20 mouse cellular contexts compared by ENCODE assay signal in the genomic region with DNA sequence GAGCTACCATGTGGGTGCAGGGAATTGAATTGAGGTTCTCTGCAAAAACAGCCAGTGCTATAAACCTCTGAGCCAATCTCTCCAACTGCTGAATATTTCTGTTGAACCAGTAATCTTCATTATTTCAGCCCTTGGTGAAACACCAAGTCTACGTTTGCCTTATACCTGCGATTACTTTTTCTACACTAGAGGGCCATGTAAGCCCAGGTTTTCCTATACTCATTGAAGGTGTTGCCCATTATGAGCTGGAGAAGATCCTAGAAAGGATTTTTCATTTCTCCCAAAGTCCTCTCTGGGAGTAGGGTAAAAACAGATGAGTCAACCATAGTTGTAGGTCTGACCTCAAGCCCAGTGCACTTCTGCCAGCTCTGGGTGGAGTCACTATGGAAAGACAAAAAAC.
A peak's percentile ranks its signal among the peaks of the same experiment; 100 is the strongest.
DNase-seq lines count a peak whose midpoint lies in the region; ATAC-seq and TF ChIP-seq lines count a peak whose summit lies in the region.
"Had no signal": no experiment of that assay in that cellular context is flagged by ENCODE, and none has a peak within 500 bp of the region (broad histone marks: within the 10 kb centered on the region; RNA-seq: fewer than 3 reads in every experiment).

No protein-coding gene starts in this region.

- no peak overlapping the region for H3K27ac ChIP-seq in kidney, adult 2 months (ENCODE audit: insufficient read depth, low read depth, low read length)
- H3K27ac ChIP-seq: forebrain, embryonic 13.5 days; heart, embryonic 13.5 days; hindbrain, embryonic 13.5 days; kidney, embryonic 15.5 days; macrophage; midbrain, embryonic 15.5 days had no signal

- no peak for ATAC-seq in cerebellum, adult (ENCODE audit: insufficient number of reproducible peaks, low FRiP score, low TSS enrichment)
- ATAC-seq: forebrain, embryonic 13.5 days; liver, postnatal 0 days; lung, postnatal 0 days; midbrain, embryonic 15.5 days had no signal

- DNase-seq in adrenal gland, adult 8-10 months: peak; percentile 2
- DNase-seq in adrenal gland, adult 18-20 months (ENCODE audit: low spot score in 2 of 2): no peak
- DNase-seq in kidney, adult 2 months: peak; percentile 0
- no peak for DNase-seq in kidney, adult 18-20 months
- DNase-seq in Muller cell, postnatal 12 days (ENCODE audit: inconsistent ontology term): peak; percentile 9
- DNase-seq in adrenal gland, postnatal 36 days: peak; percentile 3 to 15
- no peak for DNase-seq in liver
- DNase-seq: cerebellum, adult 2 months; heart, adult 11 months; heart, postnatal 36 days; kidney, postnatal 4 days; liver, postnatal 0 days had no signal

- no peak overlapping the region for H3K4me3 ChIP-seq in kidney, adult 2 months (ENCODE audit: insufficient read depth, low read depth, low read length)
- H3K4me3 ChIP-seq: forebrain, embryonic 13.5 days; heart, embryonic 13.5 days; hindbrain, embryonic 13.5 days; kidney, embryonic 15.5 days; midbrain, embryonic 15.5 days had no signal

- 87% methylated on average over 2 of the region's 2 CpGs for WGBS in kidney, adult 2 months

- TF ChIP-seq CTCF in kidney, adult 2 months (conservative IDR thresholded peaks at IDR 0.05; ENCODE audit: insufficient read depth, insufficient read length, low read depth, low read length): no peak

- H3K27me3 ChIP-seq in kidney, adult 2 months (replicated peaks; ENCODE audit: control insufficient read depth, insufficient read depth, low read length): no peaks in the 10 kb centered on the region
- H3K27me3 ChIP-seq: forebrain, embryonic 13.5 days; heart, embryonic 13.5 days; hindbrain, embryonic 13.5 days; kidney, embryonic 15.5 days; midbrain, embryonic 15.5 days had no signal

- no peaks in the 10 kb centered on the region for H3K4me1 ChIP-seq in kidney, adult 2 months (ENCODE audit: control insufficient read depth, insufficient read depth, low read length)
- H3K4me1 ChIP-seq: forebrain, embryonic 13.5 days; heart, embryonic 13.5 days; hindbrain, embryonic 13.5 days; kidney, embryonic 15.5 days; midbrain, embryonic 15.5 days had no signal

- TF ChIP-seq POLR2A in kidney, adult 2 months (IDR thresholded peaks at IDR 0.05; ENCODE audit: low read depth, low read length): no peak

- no peaks in the 10 kb centered on the region for H3K36me3 ChIP-seq in kidney, adult 2 months (ENCODE audit: control insufficient read depth, insufficient read depth, low read length)
- H3K36me3 ChIP-seq: heart, embryonic 13.5 days; hindbrain, embryonic 13.5 days; kidney, embryonic 15.5 days; midbrain, embryonic 15.5 days had no signal

Comparison
In these comparisons a context has a peak if more than half of its experiments do, and no peak if none do; other contexts are left out.
1. DNase-seq: peak in adrenal gland, adult 8-10 months (single experiment), kidney, adult 2 months (single experiment), Muller cell, postnatal 12 days (single experiment) and adrenal gland, postnatal 36 days (2 of 2); none in adrenal gland, adult 18-20 months (0 of 2), kidney, adult 18-20 months (single experiment) and liver (single experiment).